8 mouse cellular contexts compared by ENCODE assay signal in genomic region chr2:21205831-21206159, GRCm38 (mm10). TPM values are rescaled to one million over a fixed set of nuclear protein-coding genes. Genes with fewer than 3 reads are reported as not detected.
A peak's percentile ranks its signal among the peaks of the same experiment; 100 is the strongest.
DNase-seq lines count a peak whose midpoint lies in the region; ATAC-seq and TF ChIP-seq lines count a peak whose summit lies in the region.

No protein-coding gene starts in this region.

- H3K4me3 ChIP-seq in kidney, embryonic 16.5 days (ENCODE audit: low read length) = peak overlapping the region; percentile 78
- peak overlapping the region; percentile 76 for H3K4me3 ChIP-seq in embryonic facial prominence, embryonic 10.5 days
- H3K4me3 ChIP-seq in intestine, embryonic 14.5 days (ENCODE audit: low read depth, low read length) = peak overlapping the region; percentile 62
- H3K4me3 ChIP-seq in midbrain, postnatal 0 days (ENCODE audit: low read depth, low read length) = peak overlapping the region; percentile 69

- TF ChIP-seq CTCF in midbrain, postnatal 0 days (IDR thresholded peaks at IDR 0.05) = no peak

- no peaks in the 10 kb centered on the region for H3K27me3 ChIP-seq in kidney, embryonic 16.5 days (ENCODE audit: insufficient read depth, low read length)
- H3K27me3 ChIP-seq in embryonic facial prominence, embryonic 10.5 days (replicated peaks; ENCODE audit: low read depth, poor library complexity, severe bottlenecking) = no peaks in the 10 kb centered on the region
- no peaks in the 10 kb centered on the region for H3K27me3 ChIP-seq in intestine, embryonic 14.5 days (replicated peaks; ENCODE audit: control insufficient read depth, insufficient read depth, low read length)
- H3K27me3 ChIP-seq in midbrain, postnatal 0 days (ENCODE audit: insufficient read depth, low read length) = no peaks in the 10 kb centered on the region

- DNase-seq in kidney, adult 18-20 months = no peak
- DNase-seq in embryonic facial prominence, embryonic 10.5 days (ENCODE audit: low spot score) = no peak
- DNase-seq in intestine, embryonic 14.5 days (ENCODE audit: low spot score) = no peak
- DNase-seq in midbrain, postnatal 0 days (ENCODE audit: low spot score) = no peak
- no peak for DNase-seq in layer of hippocampus, adult 11-12 months (ENCODE audit: low spot score)
- no peak for DNase-seq in embryo, embryonic 10.5 days (ENCODE audit: low spot score)
- DNase-seq in adipocyte (ENCODE audit: low spot score) = no peak

- peak; percentile 92 for ATAC-seq in kidney, embryonic 16.5 days (ENCODE audit: low FRiP score, low TSS enrichment)
- peak; percentile 88 for ATAC-seq in intestine, embryonic 14.5 days (replicated peaks; ENCODE audit: low FRiP score, low TSS enrichment, low read depth)
- peak; percentile 89 for ATAC-seq in midbrain, postnatal 0 days (ENCODE audit: low FRiP score)

- 0% methylated on average over 19 of the region's 19 CpGs for WGBS in kidney, embryonic 16.5 days
- WGBS in embryonic facial prominence, embryonic 10.5 days = under 1% methylated on average over 19 of the region's 19 CpGs
- under 1% methylated on average over 19 of the region's 19 CpGs for WGBS in intestine, embryonic 14.5 days
- under 1% methylated on average over 19 of the region's 19 CpGs for WGBS in midbrain, postnatal 0 days

- peak overlapping the region; percentile 60; the same call in 1 of the 2 replicates for H3K27ac ChIP-seq in kidney, embryonic 16.5 days (ENCODE audit: low read length)
- peak overlapping the region; percentile 84 for H3K27ac ChIP-seq in embryonic facial prominence, embryonic 10.5 days (replicated peaks)
- peak overlapping the region; percentile 47; the same call in 1 of the 2 replicates for H3K27ac ChIP-seq in intestine, embryonic 14.5 days (ENCODE audit: low read depth)
- H3K27ac ChIP-seq in midbrain, postnatal 0 days (ENCODE audit: low read depth, low read length) = peak overlapping the region; percentile 89

- H3K9ac ChIP-seq in kidney, embryonic 16.5 days (replicated peaks; ENCODE audit: low read length) = peak overlapping the region; percentile 78
- peak overlapping the region; percentile 58 for H3K9ac ChIP-seq in intestine, embryonic 14.5 days (ENCODE audit: low read length)
- peak overlapping the region; percentile 85 for H3K9ac ChIP-seq in midbrain, postnatal 0 days (replicated peaks; ENCODE audit: low read length, poor library complexity, severe bottlenecking)

- H3K36me3 ChIP-seq in kidney, embryonic 16.5 days (ENCODE audit: insufficient read depth, low read length) = no peaks in the 10 kb centered on the region
- H3K36me3 ChIP-seq in embryonic facial prominence, embryonic 10.5 days (replicated peaks) = no peaks in the 10 kb centered on the region
- H3K36me3 ChIP-seq in intestine, embryonic 14.5 days (ENCODE audit: control insufficient read depth, insufficient read depth, low read length) = no peaks in the 10 kb centered on the region
- no peaks in the 10 kb centered on the region for H3K36me3 ChIP-seq in midbrain, postnatal 0 days (ENCODE audit: insufficient read depth, low read length)

- peak overlapping the region; percentile 74 for H3K4me2 ChIP-seq in kidney, embryonic 16.5 days (replicated peaks; ENCODE audit: low read depth, low read length)
- peak overlapping the region; percentile 61 for H3K4me2 ChIP-seq in intestine, embryonic 14.5 days (ENCODE audit: low read length)
- H3K4me2 ChIP-seq in midbrain, postnatal 0 days (ENCODE audit: low read depth, low read length, poor library complexity, severe bottlenecking) = peak overlapping the region; percentile 74

- H3K9me3 ChIP-seq in kidney, embryonic 16.5 days (ENCODE audit: low read length) = no peaks in the 10 kb centered on the region
- no peaks in the 10 kb centered on the region for H3K9me3 ChIP-seq in embryonic facial prominence, embryonic 10.5 days
- no peaks in the 10 kb centered on the region for H3K9me3 ChIP-seq in intestine, embryonic 14.5 days (ENCODE audit: control insufficient read depth, low read length)
- no peaks in the 10 kb centered on the region for H3K9me3 ChIP-seq in midbrain, postnatal 0 days (ENCODE audit: low read length)

- H3K4me1 ChIP-seq in kidney, embryonic 16.5 days (ENCODE audit: insufficient read depth, low read length) = peaks cover 7% of the 10 kb centered on the region
- peaks cover 14% of the 10 kb centered on the region for H3K4me1 ChIP-seq in embryonic facial prominence, embryonic 10.5 days
- H3K4me1 ChIP-seq in intestine, embryonic 14.5 days (replicated peaks; ENCODE audit: control insufficient read depth, insufficient read depth, low read length) = no peaks in the 10 kb centered on the region
- peaks cover 7% of the 10 kb centered on the region for H3K4me1 ChIP-seq in midbrain, postnatal 0 days (ENCODE audit: insufficient read depth, low read length)

RNA-seq across cellular contexts. Expression of gene Thnsl1, which starts 0.3 kb away (rescaled TPM):
- polyA plus RNA-seq in kidney, embryonic 16.5 days (2015; fragmentation: Nextera tagmentation; extraction: Ambion mirVana) = 7.6 and 7.9 TPM in 2 replicates
- polyA plus RNA-seq in embryonic facial prominence, embryonic 10.5 days (2016; fragmentation: Nextera tagmentation; extraction: Ambion mirVana) = 10.0 and 10.3 TPM in 2 replicates
- polyA plus RNA-seq in intestine, embryonic 14.5 days (2014; fragmentation: Nextera tagmentation; extraction: Ambion mirVana) = 7.5 and 9.1 TPM in 2 replicates
- 18.2 and 22.6 TPM in 2 replicates for total RNA-seq in midbrain, postnatal 0 days (2014; rRNA removed)
- 17.8 and 18.5 TPM in 2 replicates for polyA plus RNA-seq in midbrain, postnatal 0 days (2015; fragmentation: Nextera tagmentation; extraction: Ambion mirVana)

RNA-seq across cellular contexts. Expression of gene Enkur, which starts 0.6 kb away (rescaled TPM):
- 0.29 TPM in 1 of 2 replicates, not detected in the other for polyA plus RNA-seq in kidney, embryonic 16.5 days (2015; fragmentation: Nextera tagmentation; extraction: Ambion mirVana)
- polyA plus RNA-seq in embryonic facial prominence, embryonic 10.5 days (2016; fragmentation: Nextera tagmentation; extraction: Ambion mirVana) = 0.16 and 0.62 TPM in 2 replicates
- polyA plus RNA-seq in intestine, embryonic 14.5 days (2014; fragmentation: Nextera tagmentation; extraction: Ambion mirVana) = 0.41 and 0.70 TPM in 2 replicates
- total RNA-seq in midbrain, postnatal 0 days (2014; rRNA removed) = 3.4 and 6.2 TPM in 2 replicates
- 6.6 and 7.7 TPM in 2 replicates for polyA plus RNA-seq in midbrain, postnatal 0 days (2015; fragmentation: Nextera tagmentation; extraction: Ambion mirVana)
